Mouse (Mus musculus): ENCODE data around the gene Slc16a5. TPM values are rescaled to one million over a fixed set of nuclear protein-coding genes. Genes with fewer than 3 reads are reported as not detected.

The Slc16a5 gene
- polyA plus RNA-seq, 1 experiment from 2014 or later, result 0.09 TPM

DNA sequence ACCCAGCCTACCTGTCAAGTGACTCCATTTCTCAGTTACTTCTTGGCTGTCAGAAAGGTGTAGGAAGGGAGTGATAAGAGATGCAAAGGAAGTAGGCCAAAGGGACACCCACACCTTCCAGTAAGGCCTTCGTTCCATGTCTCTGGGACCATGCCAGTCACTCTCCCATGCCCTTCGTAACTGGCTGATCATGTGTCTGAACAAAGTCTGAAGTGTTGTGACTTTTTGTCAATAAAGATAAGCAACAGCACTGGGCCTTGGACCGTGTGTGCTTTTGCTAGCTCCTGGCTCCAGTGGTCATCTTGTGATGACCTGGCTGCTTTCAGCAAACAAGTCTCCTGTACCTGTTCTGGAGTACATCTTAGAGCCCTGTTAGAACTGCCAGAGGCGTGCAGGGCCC is 29.5 kb upstream of the Slc16a5 start:
- no peak overlapping the region for H3K27ac ChIP-seq
- 88% methylated on average over 4 of the region's 4 CpGs for WGBS
- H3K9ac ChIP-seq, result no peak overlapping the region
- ATAC-seq (replicated peaks), result no peak
- H3K27me3 ChIP-seq (replicated peaks), result no peaks in the 10 kb centered on the region
- peaks cover 15% of the 10 kb centered on the region for H3K4me1 ChIP-seq
- H3K4me2 ChIP-seq, result no peak overlapping the region
- no peak overlapping the region for H3K4me3 ChIP-seq
- H3K36me3 ChIP-seq (replicated peaks), result peaks cover 32% of the 10 kb centered on the region
- H3K9me3 ChIP-seq, result no peaks in the 10 kb centered on the region

GRCm38 (mm10) chr11:115433342-115433741 is 28.9 kb upstream of the Slc16a5 start:
- H3K27ac ChIP-seq, result no peak overlapping the region
- 85% methylated on average over 6 of the region's 6 CpGs for WGBS
- ATAC-seq (replicated peaks), result no peak
- H3K36me3 ChIP-seq (replicated peaks), result peaks cover 32% of the 10 kb centered on the region
- no peak overlapping the region for H3K9ac ChIP-seq
- peaks cover 12% of the 10 kb centered on the region for H3K4me1 ChIP-seq
- no peaks in the 10 kb centered on the region for H3K9me3 ChIP-seq
- H3K27me3 ChIP-seq (replicated peaks), result no peaks in the 10 kb centered on the region
- no peak overlapping the region for H3K4me3 ChIP-seq
- no peak overlapping the region for H3K4me2 ChIP-seq

DNA sequence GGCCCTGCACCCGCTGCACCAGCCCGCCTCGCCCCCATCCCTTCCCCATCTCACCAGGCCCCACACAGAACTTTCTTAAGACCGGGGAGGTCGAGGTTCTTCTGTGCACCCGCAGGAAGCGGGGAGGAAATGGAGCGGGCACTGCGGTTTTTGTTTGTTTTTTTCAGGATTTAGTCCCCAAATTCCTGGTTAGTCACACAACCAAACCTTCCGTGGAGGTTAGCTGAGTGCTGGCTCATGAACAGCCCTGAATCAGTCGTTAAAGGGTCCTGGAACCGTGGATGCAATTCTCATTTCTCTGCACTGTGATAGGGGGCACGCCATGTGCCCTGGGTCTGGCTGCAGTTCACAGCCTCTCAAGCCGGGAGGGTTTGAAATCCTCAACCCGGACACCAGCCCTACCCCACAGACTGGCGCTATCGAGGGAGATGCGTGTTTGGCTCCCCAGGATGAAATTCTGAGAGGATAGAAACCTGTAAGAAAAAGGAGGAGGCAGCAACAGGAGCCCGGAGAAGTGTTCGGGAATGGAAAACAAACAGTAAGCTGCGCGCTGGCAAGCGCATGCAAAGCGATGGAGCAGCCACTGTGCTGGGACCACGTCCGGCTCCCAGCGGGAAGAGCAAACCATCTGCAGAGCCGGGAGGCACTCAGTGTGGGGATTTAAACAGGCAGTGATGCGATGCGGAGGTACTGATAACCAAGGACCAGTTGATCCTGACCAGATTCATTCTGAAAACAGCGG is 26.5 kb upstream of the Slc16a5 start:
- Histone ChIP-seq H3K4me2 (peak overlapping the region; percentile 54), H3K4me3 (peak overlapping the region; percentile 28), H3K27me3 (replicated peaks) (no peaks in the 10 kb centered on the region), H3K27ac (no peak overlapping the region), H3K4me1 (peaks cover 12% of the 10 kb centered on the region), H3K36me3 (replicated peaks) (peaks cover 19% of the 10 kb centered on the region), H3K9me3 (no peaks in the 10 kb centered on the region), H3K9ac (peak overlapping the region; percentile 27)
- no peak; the same call in 1 of the 2 replicates for ATAC-seq (replicated peaks)
- WGBS, result 4% methylated on average over 31 of the region's 31 CpGs

GRCm38 (mm10) chr11:115437571-115438122 is 24.6 kb upstream of the Slc16a5 start:
- no peak overlapping the region for H3K4me2 ChIP-seq
- H3K4me1 ChIP-seq, result peaks cover 12% of the 10 kb centered on the region
- 88% methylated on average over 5 of the region's 5 CpGs for WGBS
- no peak for ATAC-seq (replicated peaks)
- no peak overlapping the region for H3K9ac ChIP-seq
- no peak overlapping the region for H3K27ac ChIP-seq
- no peak overlapping the region for H3K4me3 ChIP-seq
- H3K27me3 ChIP-seq (replicated peaks), result no peaks in the 10 kb centered on the region
- 0 out of 2 replicates have a peak, but pooled peaks cover 5% of the 10 kb centered on the region for H3K36me3 ChIP-seq (replicated peaks)
- H3K9me3 ChIP-seq, result no peaks in the 10 kb centered on the region

GRCm38 (mm10) chr11:115439326-115439725 is 22.9 kb upstream of the Slc16a5 start:
- Histone ChIP-seq H3K9ac (no peak overlapping the region), H3K27me3 (replicated peaks) (no peaks in the 10 kb centered on the region), H3K36me3 (replicated peaks) (no peaks in the 10 kb centered on the region), H3K27ac (no peak overlapping the region), H3K9me3 (no peaks in the 10 kb centered on the region), H3K4me3 (no peak overlapping the region), H3K4me1 (peaks cover 12% of the 10 kb centered on the region), H3K4me2 (no peak overlapping the region)
- 87% methylated on average over 3 of the region's 3 CpGs for WGBS
- no peak for ATAC-seq (replicated peaks)

DNA sequence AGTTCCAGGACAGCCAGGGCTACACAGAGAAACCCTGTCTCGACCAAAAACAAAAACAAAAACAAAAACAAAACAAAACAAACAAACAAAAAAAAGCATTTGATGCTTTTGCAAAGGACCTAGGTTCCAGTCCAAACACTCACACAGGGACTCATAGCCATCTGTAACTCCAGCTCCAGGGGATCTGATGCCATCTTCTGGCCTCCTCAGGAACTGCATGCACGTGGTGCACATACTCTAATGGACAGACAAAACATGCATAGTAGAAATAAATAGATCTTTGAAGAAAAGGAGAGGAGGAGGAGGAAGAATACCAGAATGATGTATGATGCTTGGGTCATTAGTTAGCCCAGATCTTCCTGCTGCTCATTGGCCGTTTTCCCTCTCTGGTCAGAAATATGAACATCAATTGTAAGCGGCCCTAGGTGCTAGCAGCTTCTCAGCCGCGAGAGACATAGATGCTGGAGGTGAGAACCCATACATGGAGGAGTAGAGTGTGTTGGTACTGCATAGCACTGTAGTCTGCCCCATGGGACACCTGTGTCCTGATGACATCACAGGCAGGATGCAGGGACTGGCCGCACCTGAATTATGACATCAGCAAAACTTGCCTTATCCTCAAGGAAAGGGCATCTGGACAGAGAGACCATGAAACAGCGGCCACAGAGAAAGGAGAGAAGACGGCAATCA is 22.2 kb upstream of the Slc16a5 start, which contains the start of gene Trim80:
Gene Trim80, plus strand, starts transcription at position 640 of the 690 bp plus-strand sequence.
- ATAC-seq (replicated peaks), result no peak
- Histone ChIP-seq H3K4me1 (peaks cover 12% of the 10 kb centered on the region), H3K9ac (no peak within 1 kb of the TSS), H3K4me2 (no peak within 1 kb of the TSS), H3K27me3 (replicated peaks) (no peaks in the 10 kb centered on the region), H3K27ac (no peak within 1 kb of the TSS), H3K4me3 (no peak within 1 kb of the TSS), H3K9me3 (no peaks in the 10 kb centered on the region), H3K36me3 (replicated peaks) (no peaks in the 10 kb centered on the region)
- WGBS, result 94% methylated on average over 9 of the region's 9 CpGs

- WGBS, result 47% methylated on average over 15 of the region's 15 CpGs
- H3K9me3 ChIP-seq, result no peaks in the 10 kb centered on the region
- H3K4me2 ChIP-seq, result no peak overlapping the region
- no peak overlapping the region for H3K4me3 ChIP-seq
- H3K27me3 ChIP-seq (replicated peaks), result no peaks in the 10 kb centered on the region
- H3K36me3 ChIP-seq (replicated peaks), result no peaks in the 10 kb centered on the region
- H3K4me1 ChIP-seq, result peaks cover under 1% of the 10 kb centered on the region
- H3K27ac ChIP-seq, result no peak overlapping the region
- no peak overlapping the region for H3K9ac ChIP-seq
- ATAC-seq (replicated peaks), result no peak
These were observed 20.9 kb upstream of the Slc16a5 start for GRCm38 (mm10) chr11:115441417-115441816.

DNA sequence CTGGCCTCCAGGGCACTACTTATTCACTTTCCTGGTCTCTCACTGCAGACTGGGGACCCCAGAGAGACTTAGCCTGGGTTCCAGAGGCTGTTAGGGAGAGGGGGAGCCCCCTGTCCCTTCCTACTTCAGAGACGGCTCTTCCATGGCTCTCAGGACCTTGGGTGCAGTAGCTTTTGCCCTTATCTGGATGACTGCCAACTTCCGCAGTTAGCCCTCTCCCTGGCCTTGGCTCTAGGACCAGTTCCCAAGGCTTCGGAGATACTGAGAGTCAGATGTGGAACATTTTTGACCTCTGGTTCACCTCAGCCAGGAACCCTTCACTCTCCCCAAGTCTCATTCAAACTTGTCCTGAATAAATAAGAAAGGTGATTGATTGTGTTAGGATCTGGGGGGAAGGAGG is 15.4 kb upstream of the Slc16a5 start:
- no peak overlapping the region for H3K27ac ChIP-seq
- no peak for ATAC-seq (replicated peaks)
- H3K4me2 ChIP-seq, result no peak overlapping the region
- H3K36me3 ChIP-seq (replicated peaks), result no peaks in the 10 kb centered on the region
- H3K27me3 ChIP-seq (replicated peaks), result no peaks in the 10 kb centered on the region
- 84% methylated on average over 3 of the region's 3 CpGs for WGBS
- no peaks in the 10 kb centered on the region for H3K4me1 ChIP-seq
- no peak overlapping the region for H3K4me3 ChIP-seq
- H3K9me3 ChIP-seq, result no peaks in the 10 kb centered on the region
- H3K9ac ChIP-seq, result no peak overlapping the region

DNA sequence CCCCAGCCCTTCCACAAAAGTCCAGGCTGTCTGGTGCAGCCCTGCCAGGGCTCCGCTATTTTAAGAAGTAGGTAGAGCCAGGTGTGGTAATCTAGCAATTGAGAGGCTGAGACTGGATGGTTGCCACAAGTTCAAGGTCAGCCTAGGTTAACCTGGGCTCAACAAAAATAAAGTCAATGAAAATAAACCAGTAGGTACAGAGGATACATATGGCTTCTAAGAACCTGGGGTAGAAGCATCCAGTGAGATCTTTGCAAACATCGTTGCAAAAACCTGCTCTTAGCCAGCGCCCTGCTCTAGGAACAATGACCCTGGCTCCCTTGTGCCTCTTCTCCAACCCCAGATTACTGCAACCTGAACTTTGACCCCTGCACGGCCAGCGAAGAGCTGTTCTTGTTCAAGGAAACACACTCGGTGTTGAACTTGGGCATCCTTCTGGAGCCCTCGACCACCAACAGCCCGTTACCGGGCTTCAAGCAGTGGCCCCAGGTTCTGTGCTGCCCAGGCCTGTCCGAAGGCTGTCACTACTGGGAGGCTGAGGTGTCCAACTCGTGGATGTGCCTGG is 14.9 kb upstream of the Slc16a5 start:
- no peak overlapping the region for H3K4me3 ChIP-seq
- no peak overlapping the region for H3K27ac ChIP-seq
- H3K27me3 ChIP-seq (replicated peaks), result no peaks in the 10 kb centered on the region
- no peak overlapping the region for H3K4me2 ChIP-seq
- no peak overlapping the region for H3K9ac ChIP-seq
- no peaks in the 10 kb centered on the region for H3K4me1 ChIP-seq
- no peaks in the 10 kb centered on the region for H3K36me3 ChIP-seq (replicated peaks)
- no peaks in the 10 kb centered on the region for H3K9me3 ChIP-seq
- no peak for ATAC-seq (replicated peaks)
- WGBS, result 87% methylated on average over 11 of the region's 11 CpGs

GRCm38 (mm10) chr11:115448075-115448474 is 14.2 kb upstream of the Slc16a5 start:
- Histone ChIP-seq H3K36me3 (replicated peaks) (no peaks in the 10 kb centered on the region), H3K4me2 (no peak overlapping the region), H3K9me3 (no peaks in the 10 kb centered on the region), H3K4me3 (no peak overlapping the region), H3K4me1 (no peaks in the 10 kb centered on the region), H3K27ac (no peak overlapping the region), H3K27me3 (replicated peaks) (no peaks in the 10 kb centered on the region), H3K9ac (no peak overlapping the region)
- ATAC-seq (replicated peaks), result no peak
- 83% methylated on average over 16 of the region's 16 CpGs for WGBS

- Histone ChIP-seq H3K9ac (no peak overlapping the region), H3K4me3 (no peak overlapping the region), H3K9me3 (no peaks in the 10 kb centered on the region), H3K4me2 (no peak overlapping the region), H3K27me3 (replicated peaks) (no peaks in the 10 kb centered on the region), H3K27ac (no peak overlapping the region), H3K36me3 (replicated peaks) (no peaks in the 10 kb centered on the region), H3K4me1 (no peaks in the 10 kb centered on the region)
- no peak for ATAC-seq (replicated peaks)
- 57% methylated on average over 7 of the region's 7 CpGs for WGBS
These were observed 13.3 kb upstream of the Slc16a5 start for GRCm38 (mm10) chr11:115448998-115449397.

DNA sequence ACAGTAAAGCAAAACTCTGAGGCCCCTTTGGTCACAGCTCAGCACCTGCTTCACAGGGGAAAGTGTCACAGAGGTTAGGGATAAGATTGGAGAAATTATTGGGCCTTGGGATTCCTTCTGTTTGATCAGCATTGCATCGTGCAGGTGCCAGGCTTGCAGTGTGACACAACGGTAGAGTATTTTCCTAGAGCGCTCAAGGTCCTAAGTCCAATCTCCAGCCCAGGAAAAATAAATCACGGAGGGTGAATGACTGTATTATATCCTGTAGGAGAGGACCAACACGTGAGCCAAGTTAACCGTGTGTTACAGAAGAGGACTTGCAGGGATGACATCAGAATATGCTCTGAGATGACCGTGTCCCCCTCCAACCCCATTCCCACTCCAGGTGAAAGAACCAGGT is 12.1 kb upstream of the Slc16a5 start:
- no peak overlapping the region for H3K27ac ChIP-seq
- H3K9me3 ChIP-seq, result no peaks in the 10 kb centered on the region
- H3K4me2 ChIP-seq, result no peak overlapping the region
- WGBS, result 92% methylated on average over 7 of the region's 7 CpGs
- no peak for ATAC-seq (replicated peaks)
- H3K4me3 ChIP-seq, result no peak overlapping the region
- no peaks in the 10 kb centered on the region for H3K36me3 ChIP-seq (replicated peaks)
- no peaks in the 10 kb centered on the region for H3K4me1 ChIP-seq
- no peaks in the 10 kb centered on the region for H3K27me3 ChIP-seq (replicated peaks)
- no peak overlapping the region for H3K9ac ChIP-seq

Measured in midbrain, embryonic 15.5 days (tissue).